Mouse (Mus musculus): ENCODE results near the gene Ube4b.

DNA sequence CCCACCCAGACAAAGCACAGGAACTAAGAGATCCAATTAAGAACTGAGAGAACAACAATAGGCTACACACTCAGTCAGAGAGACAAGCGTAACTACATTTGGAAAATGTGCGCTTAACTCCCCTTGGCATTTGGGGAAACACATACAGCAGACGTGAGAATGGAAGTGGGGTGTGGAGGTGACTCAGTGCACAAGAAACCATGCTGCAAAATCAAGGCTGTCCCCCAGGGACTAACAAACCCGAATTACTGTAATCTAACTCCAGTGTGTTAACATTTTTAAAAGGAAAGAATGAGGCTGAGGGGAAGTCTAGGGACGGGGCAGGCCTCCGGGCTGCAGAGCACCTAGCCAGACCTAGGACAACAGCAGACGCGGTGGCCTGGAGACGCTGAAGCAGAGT, 52.6 kb downstream of the Ube4b start:
- TF ChIP-seq POLR2A (IDR thresholded peaks at IDR 0.05; ENCODE audit: borderline replicate concordance, control insufficient read depth, low read depth, low read length), result no peak
- TF ChIP-seq CTCF (IDR thresholded peaks at IDR 0.05; ENCODE audit: control insufficient read depth, insufficient read depth, low read length), result no peak
